Mouse (Mus musculus): ENCODE results near the gene Ptpn7.
A peak's percentile ranks its signal among the peaks of the same experiment; 100 is the strongest.

Ptpn7 gene

DNA sequence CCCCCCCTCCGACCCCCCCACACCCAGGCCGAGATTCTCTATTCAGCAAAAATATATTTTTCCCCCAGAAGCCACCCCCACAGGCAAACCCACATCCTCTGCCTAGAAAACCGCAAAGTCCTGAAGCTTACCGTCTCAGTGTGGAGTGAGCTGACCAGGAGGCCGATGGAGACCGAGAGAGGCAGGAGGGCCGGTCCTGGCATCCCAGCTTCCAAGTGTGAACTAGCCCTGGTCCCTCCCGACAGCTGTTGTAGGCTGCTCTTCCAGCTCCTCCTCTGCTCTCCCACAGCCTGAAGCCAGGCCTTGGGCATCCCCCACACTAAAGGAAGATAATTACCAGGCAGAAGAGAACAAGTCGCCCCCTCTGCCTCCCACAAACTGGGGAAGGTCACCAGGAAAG is 3.5 kb upstream of the Ptpn7 start:
- DNase-seq (ENCODE audit: low spot score): no peak

DNA sequence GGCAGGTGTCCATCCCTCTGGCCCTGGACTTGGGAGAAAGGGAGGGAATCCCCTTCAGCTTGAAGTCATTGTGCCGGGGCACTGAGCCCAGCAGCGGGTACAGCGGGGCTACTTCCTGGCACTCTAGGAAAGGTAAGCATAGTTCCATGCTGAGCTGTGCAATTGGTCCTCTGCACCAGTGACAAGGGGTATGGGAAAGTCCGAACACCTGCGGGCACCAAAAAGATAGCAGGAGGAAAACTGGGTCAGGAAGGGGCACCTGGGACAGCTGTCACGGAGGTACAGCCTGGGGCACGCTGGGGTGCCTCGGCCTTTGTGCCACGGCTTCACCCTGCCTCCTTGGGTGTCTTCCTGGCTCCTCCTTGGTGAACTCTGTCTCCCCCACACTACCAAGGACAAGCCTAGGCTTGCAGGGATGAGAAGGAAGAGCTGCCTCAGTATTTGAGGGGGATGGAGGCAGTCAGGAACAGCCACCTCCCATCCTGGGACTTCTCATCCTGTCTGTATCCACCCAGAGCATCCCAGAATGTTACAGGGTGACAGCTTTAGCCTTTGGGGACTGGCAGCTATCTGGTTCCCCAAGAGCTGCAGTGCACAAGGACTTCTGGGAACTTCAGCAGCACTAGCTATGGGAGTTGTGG is 2.8 kb upstream of the Ptpn7 start:
- DNase-seq (ENCODE audit: low spot score): no peak

GRCm38 (mm10) chr1:135130376-135131018 is 2.0 kb upstream of the Ptpn7 start:
- no peak for DNase-seq (ENCODE audit: low spot score)

GRCm38 (mm10) chr1:135131034-135131433 is 1.5 kb upstream of the Ptpn7 start:
- DNase-seq (ENCODE audit: low spot score): peak; percentile 56

DNA sequence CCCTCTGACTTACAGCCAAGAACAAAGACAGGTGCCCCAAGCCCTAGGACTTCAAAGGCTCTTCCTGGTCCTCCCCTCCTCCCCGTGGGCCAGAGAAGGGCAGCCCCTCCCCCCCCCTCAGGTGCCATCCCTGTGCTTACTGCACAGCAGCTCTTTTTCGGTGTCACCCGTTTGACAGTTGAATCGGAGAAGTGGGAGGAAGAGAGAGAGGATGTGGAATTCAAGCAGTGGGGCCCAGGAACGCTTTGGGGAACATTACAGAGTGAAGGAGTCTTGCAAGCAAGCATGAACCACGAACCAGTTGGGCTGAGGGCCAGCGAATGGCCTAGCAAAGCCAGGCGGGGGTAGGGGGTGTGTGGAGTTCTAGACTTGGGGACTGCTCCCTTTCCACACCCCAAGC is 940 bp upstream of the Ptpn7 start:
- no peak for DNase-seq (ENCODE audit: low spot score)

- DNase-seq (ENCODE audit: low spot score): peak; percentile 65
These were observed 431 bp downstream of the Ptpn7 start for GRCm38 (mm10) chr1:135132893-135133369.

DNA sequence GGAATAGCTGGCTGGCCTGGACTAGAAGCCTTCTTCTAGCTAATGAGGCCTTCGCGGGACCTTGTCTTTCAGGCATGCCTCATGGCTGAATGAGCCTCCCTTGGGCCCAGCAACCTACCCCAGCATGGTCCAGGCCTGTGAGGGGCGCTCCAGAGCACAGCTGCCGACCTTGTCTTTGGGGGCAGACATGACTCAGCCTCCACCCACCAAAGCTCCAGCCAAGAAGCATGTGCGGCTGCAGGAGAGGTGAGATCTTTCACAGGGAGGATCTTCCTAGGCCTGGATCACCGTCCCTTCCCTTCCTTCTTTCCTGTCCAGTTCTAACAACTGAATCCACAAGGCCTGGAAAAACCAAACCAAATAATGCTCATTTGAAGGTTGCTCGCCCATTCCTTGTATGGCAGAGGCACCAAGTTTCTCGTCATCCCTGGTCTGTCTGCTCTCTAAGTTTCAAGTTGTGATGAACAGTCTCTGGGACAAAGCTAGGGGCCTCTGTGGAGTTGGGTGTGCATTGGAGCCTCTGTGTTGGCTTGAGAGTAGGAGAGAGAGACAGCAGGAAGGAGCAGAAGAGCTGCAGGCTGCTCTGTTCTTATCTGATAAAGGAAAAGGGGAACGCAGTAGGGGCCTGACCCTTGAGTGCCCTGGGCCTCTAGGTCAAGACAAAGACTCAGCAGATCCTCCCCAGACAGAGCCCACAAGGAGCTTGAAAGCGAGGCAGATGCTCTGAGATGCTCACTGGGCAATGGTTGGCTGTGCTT is 1.4 kb downstream of the Ptpn7 start:
- no peak for DNase-seq (ENCODE audit: low spot score)

DNA sequence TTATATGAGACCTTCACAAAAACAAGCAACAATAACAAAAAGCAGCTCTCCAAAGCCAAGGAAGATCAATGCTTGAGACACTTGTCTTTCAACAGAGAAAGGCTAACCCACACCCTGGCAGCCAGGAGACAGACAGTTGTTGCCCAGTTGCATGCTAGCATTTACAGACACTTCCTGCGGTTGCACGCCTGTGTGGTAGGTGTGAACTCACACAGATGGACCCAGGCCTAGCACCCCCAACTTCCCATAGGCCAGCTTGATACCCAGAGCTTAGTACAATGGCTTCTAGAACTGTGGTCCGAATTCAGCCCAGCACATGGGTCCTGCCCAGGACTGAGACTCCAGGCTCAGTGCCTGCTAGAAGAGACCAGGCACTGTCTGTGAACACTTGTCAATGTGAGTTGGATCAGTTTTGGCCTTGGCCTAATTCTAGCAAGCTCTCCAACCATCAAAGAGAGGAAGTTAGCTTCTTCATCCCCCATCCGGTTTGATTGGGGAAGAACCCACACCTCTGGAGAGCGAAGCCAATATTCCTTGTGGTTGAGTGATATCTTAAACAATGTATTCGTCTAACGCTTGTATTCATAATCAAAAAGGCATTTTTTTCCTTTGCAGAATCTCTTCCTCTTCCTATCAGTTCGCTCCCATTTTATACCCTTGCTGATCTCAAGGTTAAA is 2.7 kb downstream of the Ptpn7 start:
- no peak for DNase-seq (ENCODE audit: low spot score)

GRCm38 (mm10) chr1:135136500-135136899 is 4.0 kb downstream of the Ptpn7 start:
- peak; percentile 57 for DNase-seq (ENCODE audit: low spot score)

GRCm38 (mm10) chr1:135139906-135140305 is 7.4 kb downstream of the Ptpn7 start:
- DNase-seq (ENCODE audit: low spot score): no peak

DNA sequence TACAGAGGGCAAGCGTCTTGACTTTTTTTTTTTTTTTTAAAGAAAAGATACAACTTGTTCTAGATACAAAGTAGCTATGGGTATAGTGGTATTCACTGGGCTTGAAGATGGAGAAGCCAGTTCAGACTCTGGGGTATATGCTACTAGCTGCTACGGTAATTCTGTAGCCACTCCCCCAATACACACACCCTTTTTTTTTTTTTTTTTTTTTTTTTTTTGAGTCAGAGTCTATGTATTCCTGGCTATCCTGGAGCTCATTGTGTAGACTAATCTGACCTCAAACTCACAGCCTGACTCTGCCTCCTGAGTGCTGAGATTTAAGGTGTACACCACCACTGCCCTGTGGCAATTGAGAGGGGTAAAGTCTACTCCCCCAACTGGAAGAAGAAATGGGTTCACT is 10.0 kb downstream of the Ptpn7 start:
- DNase-seq (ENCODE audit: low spot score): no peak

DNA sequence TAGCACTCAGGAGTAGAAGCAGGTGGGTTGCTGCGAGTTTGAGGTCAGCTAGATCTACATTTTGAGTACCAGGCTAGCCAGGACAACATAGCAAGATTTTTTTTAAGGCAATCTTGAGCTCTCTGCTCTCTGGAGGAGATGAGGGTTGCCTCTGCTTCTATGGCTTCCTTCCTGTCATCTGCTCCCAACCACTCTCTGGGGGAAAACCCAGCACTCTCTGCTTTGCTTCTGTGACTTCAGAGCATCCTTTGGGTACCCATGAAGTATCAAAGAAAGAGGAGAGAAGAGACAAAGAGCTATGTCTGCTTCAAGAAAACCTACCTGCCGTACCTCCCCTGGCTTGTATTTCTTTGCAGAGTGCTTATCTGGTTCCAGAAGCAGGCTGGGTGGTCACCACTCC is 11.4 kb downstream of the Ptpn7 start:
- peak; percentile 17 for DNase-seq (ENCODE audit: low spot score)

- DNase-seq (ENCODE audit: low spot score): peak; percentile 77
These were observed 13.8 kb downstream of the Ptpn7 start, which contains the start of gene Arl8a for GRCm38 (mm10) chr1:135146077-135146945. Arl8a (plus strand) TSS chr1:135146824.

DNA sequence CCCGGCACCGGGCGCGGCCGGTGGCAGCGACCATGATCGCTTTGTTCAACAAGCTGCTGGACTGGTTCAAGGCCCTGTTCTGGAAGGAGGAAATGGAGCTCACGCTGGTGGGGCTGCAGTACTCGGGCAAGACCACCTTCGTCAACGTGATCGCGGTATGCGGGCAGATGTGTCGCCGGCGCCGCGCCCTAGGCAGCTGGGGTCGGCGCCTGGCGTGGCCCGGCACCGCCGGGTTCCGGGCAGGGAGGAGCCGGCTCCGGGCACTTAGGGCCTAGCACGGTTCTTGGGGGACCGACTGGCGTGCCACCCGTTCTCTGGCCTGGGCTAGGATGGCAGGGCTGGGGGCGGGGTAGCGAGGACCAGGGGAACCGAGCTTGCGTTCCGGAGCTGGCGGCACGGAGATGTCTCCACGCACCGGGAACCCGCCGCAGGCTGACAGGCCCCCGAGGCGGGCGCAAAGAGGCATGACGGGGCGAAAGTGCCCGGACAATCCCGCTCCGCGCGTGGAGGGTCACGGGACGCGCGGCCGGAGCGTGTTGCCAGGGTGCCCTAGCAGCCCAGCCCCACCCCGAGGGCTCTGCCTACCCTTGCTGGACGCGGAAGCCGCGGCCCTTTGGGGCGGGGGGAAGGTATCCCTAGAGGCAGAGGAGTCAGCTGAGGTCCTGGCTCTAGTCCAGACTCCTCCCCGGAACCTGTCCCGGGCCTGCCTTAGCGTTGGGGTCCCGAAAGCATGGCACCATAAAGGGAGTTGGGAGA is 14.6 kb downstream of the Ptpn7 start:
- peak; percentile 46 for DNase-seq (ENCODE audit: low spot score)

DNA sequence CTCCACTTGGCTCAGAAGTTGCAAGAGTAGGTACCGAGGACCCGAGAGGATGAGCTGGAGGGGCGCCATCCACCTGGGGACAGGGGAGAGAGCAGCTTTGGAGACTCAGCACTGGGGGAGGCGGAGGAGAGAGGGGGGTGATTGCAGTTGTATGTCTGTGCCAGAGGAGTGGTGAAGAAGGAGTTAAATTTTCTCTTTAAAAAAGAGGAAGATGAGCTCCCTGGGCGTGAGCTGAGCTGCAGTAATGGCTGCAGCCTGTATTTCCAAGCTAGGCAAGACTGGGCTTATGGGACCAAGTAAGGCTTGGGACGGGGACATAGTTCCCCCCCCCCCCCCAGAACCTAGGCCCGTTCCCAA is 15.2 kb downstream of the Ptpn7 start:
- no peak for DNase-seq (ENCODE audit: low spot score)

GRCm38 (mm10) chr1:135148476-135148875 is 16.0 kb downstream of the Ptpn7 start:
- DNase-seq (ENCODE audit: low spot score): no peak

- DNase-seq (ENCODE audit: low spot score): no peak
These were observed 16.5 kb downstream of the Ptpn7 start for GRCm38 (mm10) chr1:135148996-135149395.

GRCm38 (mm10) chr1:135154011-135154410 is 21.5 kb downstream of the Ptpn7 start:
- DNase-seq (ENCODE audit: low spot score): no peak

DNA sequence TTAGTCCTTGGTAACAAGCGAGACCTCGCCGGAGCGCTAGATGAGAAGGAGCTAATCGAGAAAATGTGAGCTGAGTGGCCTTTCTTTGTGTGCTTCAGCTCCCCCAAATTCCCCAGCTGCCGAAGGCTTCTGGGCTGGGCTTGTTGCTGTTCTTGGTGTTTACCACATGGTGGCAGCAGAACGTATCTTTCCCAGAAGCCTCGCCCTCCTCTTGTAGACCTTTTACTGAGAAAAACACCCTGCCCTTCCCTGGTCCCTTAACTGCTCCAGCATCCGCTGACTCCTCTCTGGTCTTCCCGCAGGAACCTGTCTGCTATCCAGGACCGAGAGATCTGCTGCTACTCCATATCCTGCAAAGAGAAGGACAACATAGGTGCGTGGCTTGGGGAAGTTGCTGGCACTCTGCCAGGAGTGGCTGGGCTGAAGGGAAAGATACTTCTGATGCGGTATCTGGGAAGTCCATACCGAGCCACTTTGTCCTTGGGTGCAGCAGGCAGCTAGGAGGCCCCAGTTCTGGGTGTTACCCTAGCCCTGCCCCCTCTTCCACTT is 22.0 kb downstream of the Ptpn7 start:
- DNase-seq (ENCODE audit: low spot score): peak; percentile 62

GRCm38 (mm10) chr1:135156300-135156699 is 23.8 kb downstream of the Ptpn7 start:
- DNase-seq (ENCODE audit: low spot score): no peak

GRCm38 (mm10) chr1:135158633-135159032 is 26.1 kb downstream of the Ptpn7 start:
- DNase-seq (ENCODE audit: low spot score): no peak
